Comparison of ENCODE assay signal across 16 mouse cellular contexts in the genomic region with DNA sequence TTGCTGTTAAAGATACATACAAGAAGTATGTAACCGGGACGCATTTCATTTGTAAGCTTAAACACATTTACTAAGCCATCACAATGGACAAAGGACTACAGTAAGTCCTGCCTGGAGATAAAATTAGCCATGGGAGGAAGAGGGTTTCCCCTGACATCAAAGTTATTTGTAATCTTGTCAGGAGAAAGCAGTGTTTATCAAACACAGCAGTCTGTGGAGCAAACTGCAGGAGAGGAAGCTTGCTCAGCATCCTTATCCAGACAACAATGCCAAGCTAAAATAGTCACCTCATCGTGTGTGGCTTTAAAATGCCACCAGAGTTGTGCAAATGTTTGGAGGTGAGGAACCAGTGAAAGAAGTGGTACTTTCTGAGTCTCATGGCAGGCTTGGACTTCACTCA.
DNase-seq lines count a peak whose midpoint lies in the region; ATAC-seq and TF ChIP-seq lines count a peak whose summit lies in the region.
"Had no signal": no experiment of that assay in that cellular context is flagged by ENCODE, and none has a peak within 500 bp of the region (broad histone marks: within the 10 kb centered on the region; RNA-seq: fewer than 3 reads in every experiment).

No protein-coding gene starts in this region.

- TF ChIP-seq EP300 in lung, postnatal 0 days (IDR thresholded peaks at IDR 0.05) = no peak

- no peak overlapping the region for H3K4me3 ChIP-seq in hindbrain, embryonic 11.5 days (ENCODE audit: low read depth, low read length)
- no peak overlapping the region for H3K4me3 ChIP-seq in hindbrain, embryonic 14.5 days (replicated peaks; ENCODE audit: low read length)
- no peak overlapping the region for H3K4me3 ChIP-seq in lung, postnatal 0 days (ENCODE audit: low read depth, low read length)
- H3K4me3 ChIP-seq: embryonic facial prominence, embryonic 12.5 days; midbrain, embryonic 12.5 days had no signal

- no peaks in the 10 kb centered on the region for H3K36me3 ChIP-seq in hindbrain, embryonic 11.5 days (ENCODE audit: control insufficient read depth, insufficient read depth, low read length)
- no peaks in the 10 kb centered on the region for H3K36me3 ChIP-seq in hindbrain, embryonic 14.5 days (replicated peaks; ENCODE audit: control insufficient read depth, insufficient read depth)
- no peaks in the 10 kb centered on the region for H3K36me3 ChIP-seq in lung, postnatal 0 days (ENCODE audit: insufficient read depth, low read length)
- H3K36me3 ChIP-seq: embryonic facial prominence, embryonic 12.5 days; midbrain, embryonic 12.5 days had no signal

- H3K27ac ChIP-seq in hindbrain, embryonic 11.5 days (ENCODE audit: low read depth, low read length) = no peak overlapping the region
- no peak overlapping the region for H3K27ac ChIP-seq in hindbrain, embryonic 14.5 days
- no peak overlapping the region for H3K27ac ChIP-seq in lung, postnatal 0 days (ENCODE audit: low read length)
- H3K27ac ChIP-seq: embryonic facial prominence, embryonic 12.5 days; liver, embryonic 14.5 days; midbrain, embryonic 12.5 days had no signal

- no peak overlapping the region for H3K9ac ChIP-seq in hindbrain, embryonic 11.5 days (ENCODE audit: low read depth, low read length)
- H3K9ac ChIP-seq in hindbrain, embryonic 14.5 days = no peak overlapping the region
- no peak overlapping the region for H3K9ac ChIP-seq in lung, postnatal 0 days (replicated peaks; ENCODE audit: low read depth)
- H3K9ac ChIP-seq: embryonic facial prominence, embryonic 12.5 days; liver, embryonic 14.5 days; midbrain, embryonic 12.5 days had no signal

- no peaks in the 10 kb centered on the region for H3K4me1 ChIP-seq in hindbrain, embryonic 11.5 days (replicated peaks; ENCODE audit: control insufficient read depth, insufficient read depth, low read length)
- H3K4me1 ChIP-seq in hindbrain, embryonic 14.5 days (replicated peaks; ENCODE audit: control insufficient read depth, insufficient read depth, low read length) = no peaks in the 10 kb centered on the region; the same call in 1 of the 2 replicates
- no peaks in the 10 kb centered on the region for H3K4me1 ChIP-seq in lung, postnatal 0 days (ENCODE audit: insufficient read depth, low read depth, low read length)
- H3K4me1 ChIP-seq: midbrain, embryonic 12.5 days had no signal

- no peak for TF ChIP-seq CTCF in lung, postnatal 0 days (IDR thresholded peaks at IDR 0.05)

- WGBS in hindbrain, embryonic 11.5 days = 53% methylated on average over 3 of the region's 3 CpGs
- 46% methylated on average over 3 of the region's 3 CpGs for WGBS in hindbrain, embryonic 14.5 days
- 27% methylated on average over 3 of the region's 3 CpGs for WGBS in lung, postnatal 0 days

- peak; percentile 26 for DNase-seq in embryo, embryonic 10 days (ENCODE audit: low spot score)
- DNase-seq in embryo, embryonic 9.5 days (ENCODE audit: extremely low spot score) = no peak
- DNase-seq in hindbrain, embryonic 11.5 days (ENCODE audit: low spot score) = peak; percentile 18
- DNase-seq in hindbrain, embryonic 14.5 days (ENCODE audit: low spot score) = no peak
- peak; percentile 16 for DNase-seq in lung, postnatal 0 days (ENCODE audit: low spot score)
- DNase-seq in lung, postnatal 4 days = no peak
- peak; percentile 6 for DNase-seq in lung, postnatal 36 days
- DNase-seq in cerebellum, postnatal 36 days = no peak
- DNase-seq: cerebellum, adult 9-10 months; gastrocnemius, postnatal 10 days; heart, postnatal 36 days; layer of hippocampus, postnatal 36 days; thymus, postnatal 14 days had no signal

- no peaks in the 10 kb centered on the region for H3K27me3 ChIP-seq in hindbrain, embryonic 11.5 days (ENCODE audit: control insufficient read depth, insufficient read depth, low read length)
- no peaks in the 10 kb centered on the region for H3K27me3 ChIP-seq in hindbrain, embryonic 14.5 days (ENCODE audit: control insufficient read depth, insufficient read depth, low read length)
- no peaks in the 10 kb centered on the region for H3K27me3 ChIP-seq in lung, postnatal 0 days (replicated peaks; ENCODE audit: insufficient read depth, low read length)
- H3K27me3 ChIP-seq: embryonic facial prominence, embryonic 12.5 days; midbrain, embryonic 12.5 days had no signal

- ATAC-seq in hindbrain, embryonic 11.5 days (ENCODE audit: low FRiP score) = no peak
- ATAC-seq in hindbrain, embryonic 14.5 days (ENCODE audit: low FRiP score) = no peak
- ATAC-seq in lung, postnatal 0 days = peak; percentile 32; the same call in 1 of the 2 replicates

- H3K4me2 ChIP-seq in hindbrain, embryonic 11.5 days (replicated peaks; ENCODE audit: low read depth, low read length) = no peak overlapping the region
- H3K4me2 ChIP-seq in hindbrain, embryonic 14.5 days (replicated peaks) = no peak overlapping the region
- H3K4me2 ChIP-seq in lung, postnatal 0 days (replicated peaks; ENCODE audit: low read depth, low read length) = no peak overlapping the region
- H3K4me2 ChIP-seq: embryonic facial prominence, embryonic 12.5 days; midbrain, embryonic 12.5 days had no signal

- H3K9me3 ChIP-seq in hindbrain, embryonic 11.5 days (ENCODE audit: control insufficient read depth, low read length) = no peaks in the 10 kb centered on the region
- H3K9me3 ChIP-seq in hindbrain, embryonic 14.5 days (ENCODE audit: control insufficient read depth, low read length) = no peaks in the 10 kb centered on the region
- H3K9me3 ChIP-seq in lung, postnatal 0 days (ENCODE audit: low read length) = no peaks in the 10 kb centered on the region
- H3K9me3 ChIP-seq: embryonic facial prominence, embryonic 12.5 days; midbrain, embryonic 12.5 days had no signal

Comparison
In these comparisons a context has a peak if more than half of its experiments do, and no peak if none do; other contexts are left out.
1. DNase-seq: peak in embryo, embryonic 10 days (single experiment), hindbrain, embryonic 11.5 days (single experiment), lung, postnatal 0 days (single experiment) and lung, postnatal 36 days (single experiment); none in embryo, embryonic 9.5 days (single experiment), hindbrain, embryonic 14.5 days (single experiment), lung, postnatal 4 days (0 of 2) and cerebellum, postnatal 36 days (0 of 2).